Mouse (Mus musculus) C2C12 (cell line): ENCODE data around the gene Gtf2h1. TPM values are rescaled to one million over a fixed set of nuclear protein-coding genes. Genes with fewer than 3 reads are reported as not detected.
"Not testable (repeated sequence)": the region's sequence is repeated elsewhere in the genome, so short reads cannot be mapped to it uniquely, and the experiment has no call there.

Experiments
- H3K27me3 ChIP-seq: one replicate; pipeline ENCODE4 v1.6.1; 2011; ENCODE audit not compliant: control insufficient read depth, insufficient read depth, insufficient read length
- H3K36me3 ChIP-seq: one replicate; pipeline ENCODE4 v1.6.1; 2011; ENCODE audit not compliant: control insufficient read depth, insufficient read depth
- H3K4me3 ChIP-seq: one replicate; pipeline ENCODE4 v1.5.1; 2011; ENCODE audit warnings: mild to moderate bottlenecking, control low read depth; ENCODE audit not compliant: poor library complexity, insufficient read depth, severe bottlenecking
- H3K79me2 ChIP-seq: one replicate; pipeline ENCODE4 v1.6.1; 2011; ENCODE audit not compliant: control insufficient read depth, insufficient read depth
- H3K79me3 ChIP-seq: one replicate; pipeline ENCODE4 v1.6.1; 2011; ENCODE audit warnings: low read depth, control low read depth
- H3ac ChIP-seq: one replicate; pipeline ENCODE3; 2011; ENCODE audit warnings: low read depth; ENCODE audit not compliant: control insufficient read depth, insufficient read length
- CEBPB ChIP-seq: IDR thresholded peaks from one replicate; pipeline ENCODE4 v1.6.1; 2011; ENCODE audit warnings: low read depth, mild to moderate bottlenecking, control low read depth, moderate library complexity
- CTCF ChIP-seq: IDR thresholded peaks from one replicate; pipeline ENCODE4 v1.5.1; 2011; ENCODE audit not compliant: control insufficient read depth, insufficient read depth, insufficient read length
- FOSL1 ChIP-seq: IDR thresholded peaks from one replicate; pipeline ENCODE4 v1.8.0; 2011; ENCODE audit warnings: mild to moderate bottlenecking, low read length; ENCODE audit not compliant: poor library complexity, insufficient read depth, severe bottlenecking
- MAX ChIP-seq: IDR thresholded peaks from one replicate; pipeline ENCODE4 v1.6.1; 2011; ENCODE audit warnings: mild to moderate bottlenecking, control low read depth
- MYOD1 ChIP-seq: IDR thresholded peaks from one replicate; pipeline ENCODE4 v1.6.1; 2011; ENCODE audit warnings: low read depth; ENCODE audit not compliant: control insufficient read depth, insufficient read length
- MYOG ChIP-seq: IDR thresholded peaks from one replicate; pipeline ENCODE4 v1.6.1; 2011; ENCODE audit not compliant: control insufficient read depth, insufficient read length; ENCODE audit errors: extremely low read depth
- USF1 ChIP-seq: IDR thresholded peaks from one replicate; pipeline ENCODE4 v1.6.1; 2011; ENCODE audit warnings: low read depth, mild to moderate bottlenecking, control low read depth, moderate library complexity
- polyA plus RNA-seq: library from polyadenylated mRNA; unstranded; fragments of >200 nt; fragmentation: generic; extraction: Trizol; gene quantifications from one replicate; pipeline ENCODE4 v1.2.1, GENCODE M21; 2012; ENCODE audit warnings: missing spikeins

Gene Gtf2h1
- polyA plus RNA-seq, 1 experiment, result 19.9 TPM

- H3K4me3 ChIP-seq, result no peak overlapping the region
- H3ac ChIP-seq, result no peak overlapping the region
- peaks cover 61% of the 10 kb centered on the region for H3K79me2 ChIP-seq
- peaks cover 41% of the 10 kb centered on the region for H3K79me3 ChIP-seq
- H3K27me3 ChIP-seq, result no peaks in the 10 kb centered on the region
- TF ChIP-seq USF1 (no peak), MYOD1 (no peak), MAX (no peak), MYOG (no peak), CTCF (no peak), FOSL1 (no peak), CEBPB (no peak)
- peaks cover 10% of the 10 kb centered on the region for H3K36me3 ChIP-seq
These were observed 2.0 kb upstream of the Gtf2h1 start for GRCm38 (mm10) chr7:46793871-46794270.

- TF ChIP-seq MYOD1 (no peak), CEBPB (no peak), MYOG (no peak), USF1 (no peak), CTCF (no peak), MAX (no peak), FOSL1 (no peak)
- Histone ChIP-seq H3K4me3 (peak overlapping the region; percentile 77), H3K79me2 (peaks cover 82% of the 10 kb centered on the region), H3K36me3 (peaks cover 19% of the 10 kb centered on the region), H3K27me3 (no peaks in the 10 kb centered on the region), H3K79me3 (peaks cover 60% of the 10 kb centered on the region), H3ac (peak overlapping the region; percentile 84)
These were observed 340 bp downstream of the Gtf2h1 start for GRCm38 (mm10) chr7:46796206-46796679.

DNA sequence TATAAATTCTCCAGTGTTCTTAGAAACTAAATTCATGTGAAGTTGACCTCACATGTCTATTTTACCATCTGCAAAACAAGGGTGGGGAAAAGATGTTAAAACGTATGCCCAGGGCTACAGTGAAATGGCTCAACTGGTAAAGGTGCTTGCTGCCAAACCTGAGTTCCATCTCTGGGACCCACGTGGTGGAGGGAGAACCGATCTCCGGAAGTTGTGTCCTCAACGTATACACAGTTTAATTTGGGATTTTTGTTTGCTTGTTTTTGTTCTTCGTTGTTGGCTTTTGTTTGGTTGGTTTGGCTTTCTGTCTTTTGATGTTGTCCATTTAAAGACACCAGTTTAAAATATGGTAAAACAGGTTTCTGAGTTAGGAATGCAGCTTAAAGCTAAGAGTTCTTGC, 876 bp downstream of the Gtf2h1 start:
- TF ChIP-seq MYOD1 (no peak), CEBPB (no peak), USF1 (no peak), CTCF (no peak)
- peaks cover 58% of the 10 kb centered on the region for H3K79me3 ChIP-seq
- peak overlapping the region; percentile 84 for H3ac ChIP-seq
- peaks cover 87% of the 10 kb centered on the region for H3K79me2 ChIP-seq
- H3K4me3 ChIP-seq, result peak overlapping the region; percentile 77
- no peaks in the 10 kb centered on the region for H3K27me3 ChIP-seq
- peaks cover 24% of the 10 kb centered on the region for H3K36me3 ChIP-seq

GRCm38 (mm10) chr7:46810325-46810724, 14.4 kb downstream of the Gtf2h1 start:
- Histone ChIP-seq H3K4me3 (no peak overlapping the region), H3K79me2 (no peaks in the 10 kb centered on the region), H3ac (no peak overlapping the region), H3K79me3 (no peaks in the 10 kb centered on the region), H3K36me3 (peaks cover 69% of the 10 kb centered on the region), H3K27me3 (no peaks in the 10 kb centered on the region)
- TF ChIP-seq MAX, result no peak
- TF ChIP-seq CEBPB, result no peak
- no peak for TF ChIP-seq MYOD1
- no peak for TF ChIP-seq USF1
- TF ChIP-seq CTCF, result no peak
- TF ChIP-seq MYOG, result no peak
- no peak for TF ChIP-seq FOSL1

- Histone ChIP-seq H3K36me3 (peaks cover 76% of the 10 kb centered on the region), H3ac (no peak overlapping the region), H3K79me2 (no peaks in the 10 kb centered on the region), H3K79me3 (no peaks in the 10 kb centered on the region), H3K27me3 (no peaks in the 10 kb centered on the region), H3K4me3 (no peak overlapping the region)
- TF ChIP-seq USF1 (no peak), CTCF (no peak), FOSL1 (no peak), MAX (no peak), MYOG (no peak), CEBPB (no peak), MYOD1 (no peak)
These were observed 18.1 kb downstream of the Gtf2h1 start for GRCm38 (mm10) chr7:46814012-46814411.

DNA sequence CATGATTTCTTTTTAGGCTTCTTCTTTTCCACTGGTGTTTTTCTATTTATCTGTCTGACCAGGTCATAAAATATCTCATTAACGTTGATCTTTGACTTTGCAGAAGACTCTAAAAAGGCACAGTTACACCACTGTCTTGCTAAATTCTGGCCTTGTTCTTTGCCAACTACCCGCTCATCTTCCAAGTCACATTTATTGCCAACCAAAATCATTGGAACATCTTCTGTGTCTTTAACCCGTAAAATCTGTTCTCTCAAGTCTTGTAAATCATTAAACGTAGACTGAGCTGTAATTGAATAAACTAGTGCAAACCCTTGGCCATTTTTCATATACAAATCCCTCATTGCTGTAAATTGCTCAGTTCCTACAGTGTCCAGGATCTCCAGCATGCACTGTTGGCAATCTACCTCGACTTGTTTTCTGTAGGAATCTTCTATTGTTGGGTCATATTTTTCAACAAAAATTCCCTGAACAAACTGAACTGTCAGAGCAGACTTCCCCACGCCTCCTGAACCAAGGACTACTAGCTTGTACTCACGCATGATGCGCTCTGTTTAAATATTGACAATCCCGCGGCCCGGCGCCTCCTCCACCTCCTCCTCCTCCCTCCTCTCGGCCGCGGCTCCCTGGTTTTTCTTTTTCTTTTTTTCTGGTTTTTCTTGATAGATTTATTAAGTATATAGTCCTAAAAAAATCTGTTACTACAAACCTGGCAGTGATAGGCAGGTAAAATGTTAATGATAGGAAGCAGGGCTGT, 25.2 kb downstream of the Gtf2h1 start:
- H3K4me3 ChIP-seq, result not testable (repeated sequence)

More for the DNA sequence above, 25.2 kb downstream of the Gtf2h1 start:
- not testable (repeated sequence) for H3K79me2 ChIP-seq, H3ac ChIP-seq, H3K79me3 ChIP-seq, H3K27me3 ChIP-seq
- H3K36me3 ChIP-seq, result peaks cover 66% of the 10 kb centered on the region
